Comparison of ENCODE assay signal across 9 mouse cellular contexts in the genomic region with DNA sequence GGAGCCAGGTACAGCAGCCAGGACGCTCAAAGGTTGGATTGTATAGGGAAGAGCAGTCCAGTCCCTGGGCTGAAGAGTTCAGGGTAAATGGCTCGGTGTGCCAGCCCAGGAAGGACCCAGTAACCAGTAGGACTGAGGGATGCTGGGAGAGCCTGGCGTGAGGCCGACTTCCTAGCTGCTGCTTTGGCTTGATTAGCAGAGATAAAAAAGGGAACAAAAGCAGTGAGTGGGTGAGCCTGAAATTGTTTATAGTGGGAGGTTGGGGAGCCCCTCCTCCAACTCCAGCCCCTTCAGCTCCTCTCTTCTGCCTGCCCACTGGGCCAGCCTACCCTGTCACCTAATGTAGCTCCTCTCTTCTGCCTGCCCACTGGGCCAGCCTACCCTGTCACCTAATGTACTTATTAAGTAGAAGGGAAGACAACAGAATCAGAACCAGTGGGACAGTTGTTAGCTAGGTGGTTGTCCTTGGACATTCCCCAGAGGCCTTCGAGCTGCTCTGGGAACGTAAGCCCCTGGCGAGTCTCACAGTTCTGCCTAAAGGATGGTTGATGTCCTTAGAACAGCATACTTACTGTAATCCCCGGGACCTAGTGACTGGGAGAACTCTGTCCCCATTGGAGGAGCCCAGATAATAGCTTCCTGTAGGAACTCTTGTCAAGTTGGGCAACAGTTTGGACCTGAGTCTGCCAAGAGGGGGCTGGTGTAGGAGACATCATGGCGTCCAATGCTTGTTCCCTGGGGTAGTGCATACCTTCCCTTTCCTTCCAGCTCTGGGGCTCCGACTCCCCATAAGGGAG. TPM values are rescaled to one million over a fixed set of nuclear protein-coding genes. Genes with fewer than 3 reads are reported as not detected.
DNase-seq lines count a peak whose midpoint lies in the region; ATAC-seq and TF ChIP-seq lines count a peak whose summit lies in the region.
"Had no signal": no experiment of that assay in that cellular context is flagged by ENCODE, and none has a peak within 500 bp of the region (broad histone marks: within the 10 kb centered on the region; RNA-seq: fewer than 3 reads in every experiment).

No protein-coding gene starts in this region.

- no peak for ATAC-seq in neural tube, embryonic 13.5 days (ENCODE audit: low read depth)
- peak; percentile 47; the same call in 1 of the 2 replicates for ATAC-seq in liver, postnatal 0 days

- no peaks in the 10 kb centered on the region for H3K27me3 ChIP-seq in neural tube, embryonic 13.5 days
- no peaks in the 10 kb centered on the region for H3K27me3 ChIP-seq in liver, postnatal 0 days (ENCODE audit: insufficient read depth, low read length)
- H3K27me3 ChIP-seq: neural tube, embryonic 12.5 days had no signal

- H3K27ac ChIP-seq in neural tube, embryonic 13.5 days (replicated peaks): 0 out of 2 replicates have a peak overlapping the region, but pooled peaks have one; percentile 18
- H3K27ac ChIP-seq in liver, postnatal 0 days (ENCODE audit: low read depth): no peak overlapping the region
- H3K27ac ChIP-seq: neural tube, embryonic 12.5 days had no signal

- peak; percentile 48 for DNase-seq in adrenal gland, postnatal 14 days
- no peak for DNase-seq in adrenal gland, postnatal 25 days
- no peak for DNase-seq in neural tube, embryonic 10.5 days (ENCODE audit: extremely low spot score, low spot score)
- no peak for DNase-seq in liver, postnatal 0 days
- peak; percentile 78 for DNase-seq in testis, postnatal 14 days (ENCODE audit: low spot score)
- DNase-seq in kidney, adult 18-20 months: no peak
- DNase-seq in spleen, postnatal 10 days (ENCODE audit: low spot score in 2 of 2): no peak

- TF ChIP-seq EP300 in liver, postnatal 0 days (IDR thresholded peaks at IDR 0.05; ENCODE audit: low read depth): no peak

- 86% methylated on average over 10 of the region's 10 CpGs for WGBS in neural tube, embryonic 13.5 days
- whole genome bisulfite sequencing in liver, postnatal 0 days (ENCODE audit: insufficient replicate concordance): 62% methylated on average over 10 of the region's 10 CpGs

- no peak overlapping the region for H3K4me2 ChIP-seq in neural tube, embryonic 13.5 days
- H3K4me2 ChIP-seq in liver, postnatal 0 days (ENCODE audit: low read depth, low read length): no peak overlapping the region
- H3K4me2 ChIP-seq: neural tube, embryonic 12.5 days had no signal

- no peak for TF ChIP-seq CTCF in liver, postnatal 0 days (IDR thresholded peaks at IDR 0.05; ENCODE audit: low read depth)

- H3K9ac ChIP-seq in neural tube, embryonic 13.5 days: no peak overlapping the region
- H3K9ac ChIP-seq in liver, postnatal 0 days (replicated peaks): no peak overlapping the region
- H3K9ac ChIP-seq: neural tube, embryonic 12.5 days had no signal

- peaks cover 89% of the 10 kb centered on the region for H3K36me3 ChIP-seq in neural tube, embryonic 13.5 days
- H3K36me3 ChIP-seq in liver, postnatal 0 days (replicated peaks; ENCODE audit: insufficient read depth, low read length): peaks cover 28% of the 10 kb centered on the region

- no peak overlapping the region for H3K4me3 ChIP-seq in neural tube, embryonic 13.5 days
- H3K4me3 ChIP-seq in liver, postnatal 0 days (ENCODE audit: low read depth, low read length): no peak overlapping the region
- H3K4me3 ChIP-seq: neural tube, embryonic 12.5 days had no signal

- no peaks in the 10 kb centered on the region for H3K9me3 ChIP-seq in neural tube, embryonic 13.5 days
- no peaks in the 10 kb centered on the region for H3K9me3 ChIP-seq in liver, postnatal 0 days (ENCODE audit: low read length)
- H3K9me3 ChIP-seq: neural tube, embryonic 12.5 days had no signal

- H3K4me1 ChIP-seq in neural tube, embryonic 13.5 days (replicated peaks): 0 out of 2 replicates have a peak, but pooled peaks cover 9% of the 10 kb centered on the region
- no peaks in the 10 kb centered on the region for H3K4me1 ChIP-seq in liver, postnatal 0 days (ENCODE audit: insufficient read depth)
- H3K4me1 ChIP-seq: neural tube, embryonic 12.5 days had no signal

RNA-seq across cellular contexts. Expression of a gene that starts 37.8 kb away (rescaled TPM):
- total RNA-seq in adrenal gland, postnatal 14 days (2021): 52.4 and 62.7 TPM in 2 replicates
- total RNA-seq in adrenal gland, postnatal 25 days (2021): 62.8 and 76.6 TPM in 2 replicates
- polyA plus RNA-seq in neural tube, embryonic 13.5 days (2015; fragmentation: Nextera tagmentation; extraction: Ambion mirVana): 86.8 and 87.6 TPM in 2 replicates
- polyA plus RNA-seq in liver, postnatal 0 days (2015; fragmentation: Nextera tagmentation; extraction: Ambion mirVana): 19.3 and 20.5 TPM in 2 replicates

Comparison
In these comparisons a context has a peak if more than half of its experiments do, and no peak if none do; other contexts are left out.
1. DNase-seq: peak in adrenal gland, postnatal 14 days (single experiment) and testis, postnatal 14 days (single experiment); none in adrenal gland, postnatal 25 days (single experiment), neural tube, embryonic 10.5 days (single experiment), liver, postnatal 0 days (single experiment), kidney, adult 18-20 months (single experiment) and spleen, postnatal 10 days (0 of 2).